19 mouse cellular contexts compared by ENCODE assay signal in genomic region chr11:118710035-118710434, GRCm38 (mm10).
"Had no signal": no experiment of that assay in that cellular context is flagged by ENCODE, and none has a peak within 500 bp of the region (broad histone marks: within the 10 kb centered on the region; RNA-seq: fewer than 3 reads in every experiment).

No protein-coding gene starts in this region.

- H3K9ac ChIP-seq: liver, embryonic 13.5 days; liver, embryonic 15.5 days; lung, embryonic 15.5 days; midbrain, embryonic 13.5 days; midbrain, embryonic 15.5 days; neural tube, embryonic 12.5 days; stomach, embryonic 15.5 days had no signal

- DNase-seq: liver, embryonic 13.5 days; lung, adult 2 months; lung, postnatal 14 days; lung, postnatal 36 days; right cerebral cortex, postnatal 14 days; thymus, adult 18-20 months; thymus, postnatal 14 days; thymus, postnatal 36 days had no signal

- H3K27me3 ChIP-seq: liver, embryonic 13.5 days; liver, embryonic 15.5 days; midbrain, embryonic 13.5 days; midbrain, embryonic 15.5 days; neural tube, embryonic 12.5 days; stomach, embryonic 15.5 days had no signal

- H3K27ac ChIP-seq: liver, embryonic 13.5 days; liver, embryonic 15.5 days; lung, embryonic 15.5 days; macrophage; midbrain, embryonic 13.5 days; midbrain, embryonic 15.5 days; neural tube, embryonic 12.5 days; stomach, embryonic 15.5 days; stomach, postnatal 0 days had no signal

- H3K9me3 ChIP-seq: liver, embryonic 13.5 days; liver, embryonic 15.5 days; lung, embryonic 15.5 days; midbrain, embryonic 13.5 days; midbrain, embryonic 15.5 days; neural tube, embryonic 12.5 days; stomach, embryonic 15.5 days had no signal

- H3K4me1 ChIP-seq: liver, embryonic 13.5 days; liver, embryonic 15.5 days; lung, embryonic 15.5 days; megakaryocyte, embryonic 14.5 days; stomach, embryonic 15.5 days had no signal

- H3K4me2 ChIP-seq: liver, embryonic 13.5 days; liver, embryonic 15.5 days; lung, embryonic 15.5 days; midbrain, embryonic 11.5 days; midbrain, embryonic 13.5 days; midbrain, embryonic 15.5 days; neural tube, embryonic 12.5 days; stomach, embryonic 15.5 days had no signal

- ATAC-seq: lung, postnatal 0 days; midbrain, embryonic 13.5 days; midbrain, embryonic 15.5 days had no signal

- H3K36me3 ChIP-seq: liver, embryonic 13.5 days; liver, embryonic 15.5 days; lung, embryonic 15.5 days; midbrain, embryonic 13.5 days; midbrain, embryonic 15.5 days; neural tube, embryonic 12.5 days; stomach, embryonic 15.5 days had no signal

- H3K4me3 ChIP-seq: liver, embryonic 13.5 days; liver, embryonic 15.5 days; lung, embryonic 15.5 days; midbrain, embryonic 13.5 days; midbrain, embryonic 15.5 days; neural tube, embryonic 12.5 days; stomach, embryonic 15.5 days had no signal
